Mouse (Mus musculus) spleen, adult 2 months (tissue): ENCODE measurements around the gene Asprv1. TPM values are rescaled to one million over a fixed set of nuclear protein-coding genes. Genes with fewer than 3 reads are reported as not detected.
A peak's percentile ranks its signal among the peaks of the same experiment; 100 is the strongest.

ENCODE experiments used
- DNase-seq, 2 experiments: peaks; one replicate each; pipeline versions ENCODE4 v3.0.0 to v3.0.0-alpha.2; 2012 to 2021; ENCODE audit warnings: low spot score in 2 of 2, low read depth in 1 of 2
- H3K27ac ChIP-seq: fragments of 200-500 bp; 2 replicates; pipeline ENCODE4 v1.5.1; 2012; ENCODE audit warnings: low read length, inconsistent platforms; ENCODE audit not compliant: insufficient read depth
- H3K27me3 ChIP-seq: fragments of 200-500 bp; 2 replicates; pipeline ENCODE4 v1.6.1; 2012; ENCODE audit warnings: mild to moderate bottlenecking, moderate library complexity, low read length, inconsistent platforms; ENCODE audit not compliant: control insufficient read depth, insufficient read depth
- H3K36me3 ChIP-seq: fragments of 200-500 bp; 2 replicates; pipeline ENCODE4 v1.6.1; 2012; ENCODE audit warnings: mild to moderate bottlenecking, low read length, inconsistent platforms; ENCODE audit not compliant: control insufficient read depth, insufficient read depth
- H3K4me1 ChIP-seq: fragments of 200-500 bp; 2 replicates; pipeline ENCODE4 v1.6.1; 2011; ENCODE audit warnings: inconsistent platforms; ENCODE audit not compliant: control insufficient read depth, insufficient read depth, insufficient read length
- H3K4me3 ChIP-seq: fragments of 200-500 bp; 2 replicates; pipeline ENCODE4 v1.5.1; 2011; ENCODE audit warnings: mild to moderate bottlenecking, inconsistent platforms; ENCODE audit not compliant: insufficient read depth, insufficient read length; ENCODE audit errors: extremely low read depth
- CTCF ChIP-seq: fragments of 200-500 bp; IDR thresholded peaks from 2 replicates; pipeline ENCODE4 v1.5.1; 2011; ENCODE audit warnings: mild to moderate bottlenecking, inconsistent platforms; ENCODE audit not compliant: insufficient read depth, insufficient read length, insufficient replicate concordance; ENCODE audit errors: extremely low read depth
- POLR2A ChIP-seq: fragments of 200-500 bp; IDR thresholded peaks from 2 replicates; pipeline ENCODE4 v1.6.1; 2011; ENCODE audit warnings: low read depth, low read length, inconsistent platforms
- WGBS: fragments of 180-500 bp; shearing (Covaris S2); methylation state at CpG from one replicate; pipeline ENCODE4 v1.1.7; 2018; 5-methylcytosine and 5-hydroxymethylcytosine counted together
- polyA plus RNA-seq: library from polyadenylated mRNA; depleted of rRNA; stranded (reverse); fragments of >200 nt; gene quantifications from 2 replicates; pipeline ENCODE4 v1.2.3, GENCODE M21; 2012

The Asprv1 gene
- polyA plus RNA-seq, 1 experiment: 2.5 TPM

GRCm38 (mm10) chr6:86660161-86660877 lies 32.4 kb downstream of the Asprv1 start:
- H3K27me3 ChIP-seq: no peaks in the 10 kb centered on the region
- DNase-seq: no peak
- peak overlapping the region; percentile 10; the same call in 1 of the 2 replicates for H3K27ac ChIP-seq
- H3K4me1 ChIP-seq: no peaks in the 10 kb centered on the region; the same call in 1 of the 2 replicates
- TF ChIP-seq POLR2A (no peak), CTCF (no peak)
- 35% methylated on average over 9 of the region's 9 CpGs for WGBS
- peaks cover 12% of the 10 kb centered on the region for H3K36me3 ChIP-seq
- no peak overlapping the region for H3K4me3 ChIP-seq

GRCm38 (mm10) chr6:86665076-86665475 lies 37.1 kb downstream of the Asprv1 start:
- Histone ChIP-seq H3K4me1 (peaks cover 6% of the 10 kb centered on the region; the same call in 1 of the 2 replicates), H3K27ac (no peak overlapping the region), H3K36me3 (peaks cover 3% of the 10 kb centered on the region; the same call in 1 of the 2 replicates), H3K27me3 (no peaks in the 10 kb centered on the region), H3K4me3 (no peak overlapping the region)
- no peak for TF ChIP-seq POLR2A
- TF ChIP-seq CTCF: no peak
- 85% methylated on average over 5 of the region's 5 CpGs for WGBS
- no peak for DNase-seq

DNA sequence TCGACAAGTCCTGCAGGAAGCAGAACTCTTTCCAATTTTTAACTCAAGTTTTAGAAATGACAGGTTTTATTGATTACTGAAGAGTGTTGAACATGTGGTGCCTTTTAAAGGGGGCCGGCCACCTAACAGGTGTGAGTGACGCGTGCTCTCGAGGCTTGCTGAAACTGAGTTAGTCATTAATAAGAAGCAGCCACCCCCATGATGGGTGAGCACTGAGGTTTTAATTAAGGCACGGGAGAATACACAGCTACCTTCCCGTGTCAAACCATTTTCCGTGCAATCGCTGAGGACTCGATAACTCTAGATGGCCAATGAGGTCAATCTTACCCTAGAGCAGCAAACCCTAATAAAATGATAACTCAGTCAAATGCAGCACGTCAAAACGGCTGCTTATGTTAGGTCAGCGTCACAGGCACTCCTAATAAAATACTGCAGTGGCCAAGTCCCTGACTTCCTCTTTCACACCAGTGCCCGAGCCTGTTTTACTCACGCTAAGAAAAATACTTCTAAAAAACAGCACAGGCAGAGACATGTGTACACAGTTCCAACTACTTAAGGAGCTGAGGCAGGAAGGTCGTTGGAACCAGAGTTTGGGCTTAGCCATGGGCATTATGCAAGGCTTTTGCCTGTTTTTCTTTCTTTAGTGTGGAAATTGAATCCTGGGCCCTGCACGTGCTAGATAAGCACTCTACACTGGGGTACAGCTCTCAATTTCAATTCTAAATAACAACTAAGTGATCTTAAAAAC lies 37.8 kb downstream of the Asprv1 start:
- WGBS: 38% methylated on average over 17 of the region's 17 CpGs
- no peak for DNase-seq
- TF ChIP-seq POLR2A (no peak), CTCF (no peak)
- Histone ChIP-seq H3K4me1 (peaks cover 6% of the 10 kb centered on the region; the same call in 1 of the 2 replicates), H3K27me3 (no peaks in the 10 kb centered on the region), H3K27ac (peak overlapping the region; percentile 61), H3K4me3 (peak overlapping the region; percentile 16; the same call in 1 of the 2 replicates), H3K36me3 (peaks cover 3% of the 10 kb centered on the region; the same call in 1 of the 2 replicates)

GRCm38 (mm10) chr6:86667061-86667460 lies 39.1 kb downstream of the Asprv1 start:
- 0 out of 2 replicates have a peak overlapping the region, but pooled peaks have one; percentile 2 for H3K4me3 ChIP-seq
- no peak overlapping the region for H3K27ac ChIP-seq
- 94% methylated on average over 10 of the region's 10 CpGs for WGBS
- TF ChIP-seq CTCF: no peak
- no peak for TF ChIP-seq POLR2A
- peaks cover 6% of the 10 kb centered on the region; the same call in 1 of the 2 replicates for H3K4me1 ChIP-seq
- DNase-seq: no peak
- peaks cover 6% of the 10 kb centered on the region; the same call in 1 of the 2 replicates for H3K36me3 ChIP-seq
- no peaks in the 10 kb centered on the region for H3K27me3 ChIP-seq

- Histone ChIP-seq H3K27me3 (no peaks in the 10 kb centered on the region), H3K27ac (peak within 1 kb of the TSS; percentile 87), H3K36me3 (peaks cover 8% of the 10 kb centered on the region), H3K4me1 (peaks cover 6% of the 10 kb centered on the region; the same call in 1 of the 2 replicates), H3K4me3 (peak within 1 kb of the TSS; percentile 98)
- TF ChIP-seq CTCF (no peak), POLR2A (peak; percentile 52)
- WGBS: 1% methylated on average over 66 of the region's 76 CpGs
- DNase-seq: no peak
Observed at GRCm38 (mm10) chr6:86668580-86669239, 40.7 kb downstream of the Asprv1 start, which contains the start of gene Mxd1. TSS of gene Mxd1 (minus strand) at chr6:86669161.

GRCm38 (mm10) chr6:86669240-86669727 lies 41.3 kb downstream of the Asprv1 start:
- H3K27me3 ChIP-seq: no peaks in the 10 kb centered on the region
- peak overlapping the region; percentile 87 for H3K27ac ChIP-seq
- WGBS: 1% methylated on average over 36 of the region's 37 CpGs
- peaks cover 6% of the 10 kb centered on the region; the same call in 1 of the 2 replicates for H3K4me1 ChIP-seq
- DNase-seq: peak; percentile 99
- H3K4me3 ChIP-seq: peak overlapping the region; percentile 58; the same call in 1 of the 2 replicates
- TF ChIP-seq CTCF (no peak), POLR2A (no peak)
- H3K36me3 ChIP-seq: peaks cover 7% of the 10 kb centered on the region
